Mouse (Mus musculus): ENCODE measurements around the gene Guca1b.
A peak's percentile ranks its signal among the peaks of the same experiment; 100 is the strongest.

The Guca1b gene

GRCm38 (mm10) chr17:47385145-47385544 lies at the start of gene Guca1b:
Gene Guca1b (plus strand): TSS chr17:47385393.
- no peak for DNase-seq

DNA sequence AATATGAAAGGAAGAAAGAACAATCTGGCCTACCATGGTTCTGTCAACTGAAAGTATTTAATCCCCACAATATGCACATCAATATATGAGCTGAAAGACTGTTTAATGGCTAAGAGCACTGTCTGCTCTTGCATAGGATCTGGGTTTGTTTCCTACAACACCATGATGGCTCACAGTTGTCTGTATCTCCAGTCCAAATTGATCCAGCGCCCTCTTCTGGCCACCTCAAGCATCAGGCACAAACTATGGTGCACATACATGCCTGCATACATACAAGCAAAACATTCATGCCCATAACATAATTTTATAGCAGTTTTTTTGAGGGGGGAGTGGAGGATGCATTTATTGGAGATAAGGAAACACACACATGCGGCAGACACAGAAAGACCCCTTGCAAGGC lies 42.1 kb upstream of the Guca1b start:
- DNase-seq, result no peak

DNA sequence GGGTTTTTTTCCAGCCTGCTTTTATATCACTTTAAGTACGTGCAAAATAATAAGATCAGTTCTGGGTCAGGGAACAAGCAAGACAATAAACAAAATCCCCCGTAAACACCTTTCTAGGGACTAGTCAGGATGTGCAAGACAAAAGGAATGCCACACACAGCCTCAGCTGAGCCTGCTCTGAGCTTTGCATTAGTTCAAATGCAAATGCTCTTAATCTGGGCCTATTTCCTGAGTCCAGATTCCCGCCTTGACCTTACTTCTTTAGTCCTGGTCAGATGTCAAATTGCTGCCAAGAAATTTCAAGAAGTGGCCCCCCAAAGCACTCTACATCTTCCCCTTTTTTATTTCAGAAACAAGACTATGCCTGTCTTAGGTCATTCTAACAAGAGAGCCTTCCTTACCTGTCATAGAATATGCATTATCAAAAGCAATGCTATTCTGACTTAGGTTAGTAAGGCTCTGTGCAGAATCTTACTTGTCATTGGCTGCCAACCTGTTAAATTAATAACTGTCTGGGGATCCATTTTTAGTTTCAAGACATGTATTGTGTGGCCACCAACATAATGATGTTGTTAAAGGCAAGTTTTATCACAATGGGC lies 35.4 kb upstream of the Guca1b start:
- DNase-seq, result no peak

DNA sequence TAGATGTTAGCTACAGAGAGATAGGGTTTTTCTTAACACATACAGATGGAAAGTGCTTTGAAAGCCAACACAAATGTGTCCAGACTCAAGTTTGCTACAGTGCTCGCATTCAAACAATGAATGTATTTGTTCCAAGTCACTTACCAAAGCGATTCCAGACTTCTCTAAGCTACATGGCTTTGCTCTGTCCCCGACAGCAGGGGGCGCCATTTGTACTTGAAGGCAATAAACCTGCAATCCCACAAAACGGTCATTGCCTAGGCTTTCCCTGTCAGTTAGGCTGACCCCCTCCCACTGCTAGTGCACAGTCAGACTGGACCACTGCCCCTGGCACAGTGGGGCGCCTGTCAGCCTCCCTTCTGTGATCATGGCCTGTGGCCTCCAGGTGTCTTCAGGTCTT lies 25.2 kb upstream of the Guca1b start:
- DNase-seq, result peak; percentile 64 to 67

DNA sequence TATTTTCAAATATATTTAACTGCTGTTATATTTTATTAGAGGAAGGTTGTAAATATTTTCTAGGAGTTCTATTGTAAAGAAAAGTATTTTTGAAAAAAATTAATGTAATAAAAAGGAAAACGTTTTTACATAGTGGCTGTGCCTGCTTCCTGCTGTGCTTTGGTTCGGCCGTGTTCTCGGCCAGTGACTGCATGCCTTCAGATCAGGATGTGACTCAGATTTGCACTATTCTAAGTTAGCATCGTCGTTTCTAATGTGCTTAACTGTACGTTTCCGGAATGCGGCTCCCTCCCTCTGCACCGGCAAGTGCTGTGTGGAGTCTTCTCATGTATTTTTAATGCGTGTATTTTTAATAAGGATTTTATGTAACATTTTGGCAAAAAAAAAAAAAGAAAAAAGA lies 23.9 kb upstream of the Guca1b start:
- DNase-seq, result no peak

- peak; percentile 88 to 93 for DNase-seq
Measured at GRCm38 (mm10) chr17:47368401-47369086, 16.6 kb upstream of the Guca1b start, which contains the start of gene Mrps10. Gene Mrps10 (plus strand): TSS chr17:47368887.

DNA sequence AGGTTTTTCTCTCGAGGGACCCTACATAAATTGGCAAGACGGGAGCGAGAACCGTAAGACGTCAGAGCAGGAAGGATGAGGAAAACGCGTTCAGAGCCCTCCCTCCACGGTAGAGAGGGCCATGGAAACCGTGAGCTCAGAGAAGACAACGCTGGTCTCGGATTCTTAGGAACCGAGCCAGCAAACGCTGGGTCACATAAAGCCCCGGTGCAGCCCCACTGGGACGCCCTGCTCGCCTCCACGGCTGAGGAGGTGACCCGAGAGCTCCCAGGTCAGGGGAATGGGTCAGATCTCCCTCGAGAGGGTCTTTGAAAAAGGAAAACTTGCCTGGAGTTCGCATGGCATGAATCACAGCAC lies 16.1 kb upstream of the Guca1b start:
- DNase-seq, result no peak

DNA sequence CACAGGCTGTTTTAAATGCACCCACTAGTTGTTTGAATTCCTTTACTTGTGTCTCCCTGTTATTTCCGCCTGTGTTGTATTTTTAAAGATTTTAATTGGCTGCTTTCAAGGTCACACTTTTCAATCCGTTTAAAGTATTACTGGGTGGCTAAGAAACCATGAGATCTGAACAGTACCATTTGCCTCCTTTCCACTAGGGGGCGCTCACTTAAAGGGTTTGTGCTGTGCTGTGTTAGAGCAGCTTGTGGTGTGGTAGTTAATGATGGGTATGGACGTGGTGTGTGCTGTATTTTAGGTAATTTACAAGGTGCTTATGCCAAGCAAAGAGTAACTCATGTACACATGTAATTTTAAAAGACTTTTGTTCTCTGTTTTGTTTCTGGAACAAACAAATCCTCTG lies 13.7 kb upstream of the Guca1b start:
- peak; percentile 76 to 81 for DNase-seq

- DNase-seq, result no peak
Measured at GRCm38 (mm10) chr17:47373991-47374390, 11.2 kb upstream of the Guca1b start.

- no peak for DNase-seq
Measured at GRCm38 (mm10) chr17:47376779-47377280, 8.4 kb upstream of the Guca1b start.

GRCm38 (mm10) chr17:47378133-47378532 lies 7.1 kb upstream of the Guca1b start:
- no peak for DNase-seq

GRCm38 (mm10) chr17:47381917-47382316 lies 3.3 kb upstream of the Guca1b start:
- no peak for DNase-seq

DNA sequence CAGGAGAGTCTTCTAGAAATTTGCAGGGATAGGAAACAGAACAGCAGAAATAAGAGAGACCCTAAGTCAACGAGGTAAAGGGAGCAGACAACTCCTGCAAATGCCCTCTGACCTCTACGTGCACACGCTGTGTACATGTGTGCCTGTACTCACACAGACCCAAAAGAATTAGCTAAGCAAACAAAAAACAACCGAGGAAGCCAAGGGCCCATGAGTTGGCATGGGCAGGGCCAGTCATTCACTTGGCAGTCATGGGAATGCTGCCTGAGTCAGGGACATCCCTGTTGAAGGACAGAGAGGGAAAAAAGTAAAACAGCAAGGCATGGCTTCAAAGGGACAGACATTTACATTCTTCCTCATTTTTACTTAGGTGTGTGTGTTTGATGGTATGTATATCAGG lies 1.9 kb upstream of the Guca1b start:
- DNase-seq, result no peak

DNA sequence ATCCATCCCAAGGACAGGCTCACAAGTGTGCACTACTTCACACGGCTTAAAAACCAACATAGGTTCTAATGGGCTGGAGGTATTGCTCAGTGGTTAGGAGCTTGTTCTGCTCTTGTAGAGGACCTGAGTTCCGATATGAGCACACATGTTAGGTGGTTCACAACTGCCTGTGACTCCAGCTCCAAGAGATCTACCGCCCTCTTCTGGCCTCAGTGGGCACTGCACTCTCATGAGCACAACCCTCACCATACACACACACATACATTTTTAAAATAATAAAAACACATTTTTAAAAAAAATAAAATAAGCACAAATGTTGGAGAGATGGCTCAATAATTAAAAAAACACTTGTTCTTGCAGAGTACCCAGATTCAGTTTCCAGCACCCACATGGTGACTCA lies 1.1 kb upstream of the Guca1b start:
- no peak for DNase-seq

DNA sequence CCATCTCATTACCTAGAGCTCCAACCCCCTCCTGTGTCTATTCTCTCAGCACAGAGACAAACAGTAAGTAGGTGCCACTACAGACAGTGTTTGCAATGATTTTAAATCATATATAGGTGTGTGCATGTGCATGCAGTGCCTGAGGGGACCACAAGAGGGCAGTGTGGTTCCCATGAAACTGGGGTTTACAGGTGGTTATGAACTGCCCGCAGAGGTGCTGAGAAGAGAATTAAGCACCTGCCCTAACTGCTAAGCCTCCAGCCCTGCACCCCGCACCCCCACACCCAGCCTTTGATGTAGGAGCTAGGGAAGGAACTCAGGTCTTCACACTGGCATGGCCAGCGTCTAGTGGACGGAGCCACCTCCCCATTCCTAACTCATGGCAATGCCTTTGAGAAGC lies 1.5 kb downstream of the Guca1b start:
- peak; percentile 81 to 83 for DNase-seq

- DNase-seq, result peak; percentile 26 to 43
Measured at GRCm38 (mm10) chr17:47394223-47394869, 9.2 kb downstream of the Guca1b start.

- DNase-seq, result peak; percentile 77 to 83
Measured at GRCm38 (mm10) chr17:47395376-47395913, 10.3 kb downstream of the Guca1b start.

DNA sequence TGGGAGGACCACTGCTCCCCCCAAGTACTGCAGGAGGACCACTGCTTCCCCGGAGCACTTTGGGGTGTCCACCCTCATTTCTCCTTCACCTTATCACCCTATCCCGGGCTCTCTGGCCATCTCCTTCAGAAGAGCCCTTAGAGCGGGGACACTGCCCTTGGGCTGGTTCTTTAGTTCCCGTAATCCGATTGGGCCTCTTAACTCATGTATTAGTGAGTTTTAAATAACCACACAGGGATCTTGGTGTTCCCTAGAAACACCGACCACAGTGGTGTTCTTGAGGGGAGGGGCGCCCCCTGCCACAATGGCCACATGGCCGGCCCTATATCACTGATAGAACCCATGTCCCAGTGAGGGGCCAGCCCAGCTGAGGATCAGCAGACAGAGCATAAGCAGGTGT lies 13.9 kb downstream of the Guca1b start:
- no peak for DNase-seq

GRCm38 (mm10) chr17:47400451-47400850 lies 15.3 kb downstream of the Guca1b start, which contains the start of gene Guca1a:
Gene Guca1a (minus strand): TSS chr17:47400584.
- DNase-seq, result no peak

- no peak for DNase-seq
Measured at GRCm38 (mm10) chr17:47407717-47408557, 22.7 kb downstream of the Guca1b start.

DNA sequence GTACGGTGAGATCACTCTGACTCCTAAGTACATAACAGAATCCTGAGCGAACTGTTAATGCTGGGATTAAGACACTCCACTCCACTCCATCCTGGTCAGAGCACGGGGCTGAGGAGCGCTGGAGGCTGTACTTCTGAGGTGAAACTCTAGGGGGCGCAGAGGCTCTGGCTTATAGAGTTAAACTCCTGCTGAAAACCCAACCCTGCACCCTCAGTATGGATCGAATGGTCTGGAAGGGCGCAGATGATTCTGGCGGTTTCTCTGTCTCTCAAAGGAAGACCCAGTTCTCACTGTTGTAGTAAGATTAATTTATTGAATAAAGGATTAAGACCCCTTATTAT lies 23.3 kb downstream of the Guca1b start:
- peak; percentile 87 for DNase-seq

- peak; percentile 25 to 50 for DNase-seq
Measured at GRCm38 (mm10) chr17:47409897-47410861, 25.0 kb downstream of the Guca1b start.

All from kidney, postnatal 4 days (tissue).